Mouse (Mus musculus) cerebellum, adult 9-11 months (tissue): Measurements from ENCODE around the gene Fastkd2.

Experiments
- DNase-seq: peaks from one replicate; pipeline ENCODE4 v3.0.0; 2022

The Fastkd2 gene

GRCm38 (mm10) chr1:63730240-63730771, at the start of gene Fastkd2, which contains the start of gene Mdh1b:
Gene Fastkd2 (plus strand): TSS chr1:63730614.
Gene Mdh1b (minus strand): TSS chr1:63730318.
- peak; percentile 90 for DNase-seq

GRCm38 (mm10) chr1:63686827-63687226, 43.6 kb upstream of the Fastkd2 start, which contains the start of gene Dytn:
Gene Dytn (minus strand): TSS chr1:63686927.
- DNase-seq, result no peak

GRCm38 (mm10) chr1:63696861-63697260, 33.6 kb upstream of the Fastkd2 start:
- DNase-seq, result peak; percentile 18

GRCm38 (mm10) chr1:63705733-63706132, 24.7 kb upstream of the Fastkd2 start:
- DNase-seq, result no peak

- DNase-seq, result no peak
These were observed 21.5 kb upstream of the Fastkd2 start for GRCm38 (mm10) chr1:63708876-63709275.

- DNase-seq, result no peak
These were observed 10.3 kb upstream of the Fastkd2 start for GRCm38 (mm10) chr1:63720161-63720560.

GRCm38 (mm10) chr1:63729796-63730195, 618 bp upstream of the Fastkd2 start:
- DNase-seq, result no peak

GRCm38 (mm10) chr1:63756005-63756404, 25.6 kb downstream of the Fastkd2 start:
- no peak for DNase-seq

GRCm38 (mm10) chr1:63763212-63763694, 32.8 kb downstream of the Fastkd2 start:
- DNase-seq, result peak; percentile 76

- DNase-seq, result peak; percentile 3
These were observed 33.5 kb downstream of the Fastkd2 start for GRCm38 (mm10) chr1:63763881-63764386.

- DNase-seq, result no peak
These were observed 34.0 kb downstream of the Fastkd2 start for GRCm38 (mm10) chr1:63764395-63764794.

GRCm38 (mm10) chr1:63768112-63768511, 37.7 kb downstream of the Fastkd2 start:
- peak; percentile 13 for DNase-seq

- DNase-seq, result no peak
These were observed 38.8 kb downstream of the Fastkd2 start, which contains the start of gene 4933402D24Rik for GRCm38 (mm10) chr1:63769167-63769566. Gene 4933402D24Rik (minus strand): TSS chr1:63769267.

GRCm38 (mm10) chr1:63770309-63770708, 39.9 kb downstream of the Fastkd2 start:
- no peak for DNase-seq

GRCm38 (mm10) chr1:63776396-63776795, 46.0 kb downstream of the Fastkd2 start:
- DNase-seq, result no peak

- no peak for DNase-seq
These were observed 46.7 kb downstream of the Fastkd2 start for GRCm38 (mm10) chr1:63776902-63777630.

- no peak for DNase-seq
These were observed 63.9 kb downstream of the Fastkd2 start for GRCm38 (mm10) chr1:63794326-63794725.
